Mouse (Mus musculus): Measurements from ENCODE around the gene Dffb. TPM values are rescaled to one million over a fixed set of nuclear protein-coding genes. Genes with fewer than 3 reads are reported as not detected.
A peak's percentile ranks its signal among the peaks of the same experiment; 100 is the strongest.

The Dffb gene
- polyA plus RNA-seq, 1 experiment from 2014 or later, result 11.7 TPM

- 42% methylated on average over 6 of the region's 6 CpGs for WGBS
- no peak for ATAC-seq (ENCODE audit: insufficient read depth, low FRiP score, low TSS enrichment)
- H3K27ac ChIP-seq (ENCODE audit: low read depth, low read length), result no peak overlapping the region
Measured at GRCm38 (mm10) chr4:153975768-153976167, 842 bp upstream of the Dffb start.

GRCm38 (mm10) chr4:153975292-153975662 is 351 bp upstream of the Dffb start:
- Histone ChIP-seq H3K4me2 (ENCODE audit: low read depth) (peak overlapping the region; percentile 94), H3K4me1 (ENCODE audit: control insufficient read depth, insufficient read depth, low read length) (peaks cover 8% of the 10 kb centered on the region), H3K27me3 (ENCODE audit: control insufficient read depth, insufficient read depth, low read length) (no peaks in the 10 kb centered on the region), H3K9ac (ENCODE audit: low read length) (peak overlapping the region; percentile 92), H3K9me3 (ENCODE audit: control insufficient read depth, low read length) (no peaks in the 10 kb centered on the region), H3K36me3 (ENCODE audit: control insufficient read depth, insufficient read depth, low read length) (0 out of 2 replicates have a peak, but pooled peaks cover 2% of the 10 kb centered on the region), H3K27ac (ENCODE audit: low read depth, low read length) (peak overlapping the region; percentile 72; the same call in 1 of the 2 replicates), H3K4me3 (ENCODE audit: low read depth, low read length) (peak overlapping the region; percentile 91)
- DNase-seq (ENCODE audit: low spot score) (no peak), ATAC-seq (ENCODE audit: insufficient read depth, low FRiP score, low TSS enrichment) (peak; percentile 75)
- 1% methylated on average over 33 of the region's 33 CpGs for WGBS

More at GRCm38 (mm10) chr4:153975768-153976167, 842 bp upstream of the Dffb start:
- no peak for DNase-seq (ENCODE audit: low spot score)
- Histone ChIP-seq H3K36me3 (ENCODE audit: control insufficient read depth, insufficient read depth, low read length) (0 out of 2 replicates have a peak, but pooled peaks cover 2% of the 10 kb centered on the region), H3K9me3 (ENCODE audit: control insufficient read depth, low read length) (no peaks in the 10 kb centered on the region), H3K4me3 (ENCODE audit: low read depth, low read length) (peak overlapping the region; percentile 91), H3K4me1 (ENCODE audit: control insufficient read depth, insufficient read depth, low read length) (peaks cover 8% of the 10 kb centered on the region), H3K9ac (ENCODE audit: low read length) (peak overlapping the region; percentile 92), H3K4me2 (ENCODE audit: low read depth) (peak overlapping the region; percentile 94), H3K27me3 (ENCODE audit: control insufficient read depth, insufficient read depth, low read length) (no peaks in the 10 kb centered on the region)

- Histone ChIP-seq H3K4me3 (ENCODE audit: low read depth, low read length) (no peak overlapping the region), H3K4me2 (ENCODE audit: low read depth) (no peak overlapping the region), H3K27me3 (ENCODE audit: control insufficient read depth, insufficient read depth, low read length) (no peaks in the 10 kb centered on the region), H3K4me1 (ENCODE audit: control insufficient read depth, insufficient read depth, low read length) (no peaks in the 10 kb centered on the region), H3K9me3 (ENCODE audit: control insufficient read depth, low read length) (no peaks in the 10 kb centered on the region), H3K9ac (ENCODE audit: low read length) (no peak overlapping the region), H3K27ac (ENCODE audit: low read depth, low read length) (no peak overlapping the region), H3K36me3 (ENCODE audit: control insufficient read depth, insufficient read depth, low read length) (no peaks in the 10 kb centered on the region; the same call in 1 of the 2 replicates)
- no peak for DNase-seq (ENCODE audit: low spot score)
- no peak for ATAC-seq (ENCODE audit: insufficient read depth, low FRiP score, low TSS enrichment)
- 92% methylated on average over 2 of the region's 2 CpGs for WGBS
Measured at GRCm38 (mm10) chr4:153968063-153968462, 6.9 kb downstream of the Dffb start.

GRCm38 (mm10) chr4:153967556-153967955 is 7.4 kb downstream of the Dffb start:
- no peak overlapping the region for H3K4me2 ChIP-seq (ENCODE audit: low read depth)
- H3K9me3 ChIP-seq (ENCODE audit: control insufficient read depth, low read length), result no peaks in the 10 kb centered on the region
- no peak for DNase-seq (ENCODE audit: low spot score)
- 87% methylated on average over 2 of the region's 2 CpGs for whole genome bisulfite sequencing
- H3K4me1 ChIP-seq (ENCODE audit: control insufficient read depth, insufficient read depth, low read length), result no peaks in the 10 kb centered on the region
- ATAC-seq (ENCODE audit: insufficient read depth, low FRiP score, low TSS enrichment), result no peak
- H3K4me3 ChIP-seq (ENCODE audit: low read depth, low read length), result no peak overlapping the region
- no peaks in the 10 kb centered on the region for H3K27me3 ChIP-seq (ENCODE audit: control insufficient read depth, insufficient read depth, low read length)
- H3K27ac ChIP-seq (ENCODE audit: low read depth, low read length), result no peak overlapping the region
- H3K9ac ChIP-seq (ENCODE audit: low read length), result no peak overlapping the region
- H3K36me3 ChIP-seq (ENCODE audit: control insufficient read depth, insufficient read depth, low read length), result no peaks in the 10 kb centered on the region; the same call in 1 of the 2 replicates

GRCm38 (mm10) chr4:153966651-153967050 is 8.3 kb downstream of the Dffb start:
- H3K27me3 ChIP-seq (ENCODE audit: control insufficient read depth, insufficient read depth, low read length), result no peaks in the 10 kb centered on the region
- no peak overlapping the region for H3K4me2 ChIP-seq (ENCODE audit: low read depth)
- no peak overlapping the region for H3K9ac ChIP-seq (ENCODE audit: low read length)
- peaks cover 3% of the 10 kb centered on the region for H3K36me3 ChIP-seq (ENCODE audit: control insufficient read depth, insufficient read depth, low read length)
- no peak for DNase-seq (ENCODE audit: low spot score)
- no peak overlapping the region for H3K4me3 ChIP-seq (ENCODE audit: low read depth, low read length)
- no peak for ATAC-seq (ENCODE audit: insufficient read depth, low FRiP score, low TSS enrichment)
- H3K27ac ChIP-seq (ENCODE audit: low read depth, low read length), result no peak overlapping the region
- 91% methylated on average over 5 of the region's 5 CpGs for WGBS
- no peaks in the 10 kb centered on the region for H3K4me1 ChIP-seq (ENCODE audit: control insufficient read depth, insufficient read depth, low read length)
- H3K9me3 ChIP-seq (ENCODE audit: control insufficient read depth, low read length), result no peaks in the 10 kb centered on the region

GRCm38 (mm10) chr4:153962631-153963030 is 12.3 kb downstream of the Dffb start:
- WGBS, result 90% methylated on average over 7 of the region's 7 CpGs
- H3K4me3 ChIP-seq (ENCODE audit: low read depth, low read length), result no peak overlapping the region
- ATAC-seq (ENCODE audit: insufficient read depth, low FRiP score, low TSS enrichment) (no peak), DNase-seq (ENCODE audit: low spot score) (no peak)
- H3K27me3 ChIP-seq (ENCODE audit: control insufficient read depth, insufficient read depth, low read length), result no peaks in the 10 kb centered on the region
- H3K36me3 ChIP-seq (ENCODE audit: control insufficient read depth, insufficient read depth, low read length), result peaks cover 12% of the 10 kb centered on the region
- no peak overlapping the region for H3K9ac ChIP-seq (ENCODE audit: low read length)
- H3K9me3 ChIP-seq (ENCODE audit: control insufficient read depth, low read length), result no peaks in the 10 kb centered on the region
- no peak overlapping the region for H3K27ac ChIP-seq (ENCODE audit: low read depth, low read length)
- H3K4me2 ChIP-seq (ENCODE audit: low read depth), result no peak overlapping the region
- peaks cover 7% of the 10 kb centered on the region; the same call in 1 of the 2 replicates for H3K4me1 ChIP-seq (ENCODE audit: control insufficient read depth, insufficient read depth, low read length)

- H3K4me3 ChIP-seq (ENCODE audit: low read depth, low read length), result peak overlapping the region; percentile 81
- no peaks in the 10 kb centered on the region for H3K9me3 ChIP-seq (ENCODE audit: control insufficient read depth, low read length)
- under 1% methylated on average over 37 of the region's 37 CpGs for WGBS
- ATAC-seq (ENCODE audit: insufficient read depth, low FRiP score, low TSS enrichment) (peak; percentile 62), DNase-seq (ENCODE audit: low spot score) (no peak)
- H3K4me2 ChIP-seq (ENCODE audit: low read depth), result peak overlapping the region; percentile 82
- peak overlapping the region; percentile 85 for H3K27ac ChIP-seq (ENCODE audit: low read depth, low read length)
- peaks cover 12% of the 10 kb centered on the region for H3K36me3 ChIP-seq (ENCODE audit: control insufficient read depth, insufficient read depth, low read length)
- peak overlapping the region; percentile 92 for H3K9ac ChIP-seq (ENCODE audit: low read length)
- H3K27me3 ChIP-seq (ENCODE audit: control insufficient read depth, insufficient read depth, low read length), result no peaks in the 10 kb centered on the region
- H3K4me1 ChIP-seq (ENCODE audit: control insufficient read depth, insufficient read depth, low read length), result peaks cover 7% of the 10 kb centered on the region; the same call in 1 of the 2 replicates
Measured at GRCm38 (mm10) chr4:153957444-153958250, 17.3 kb downstream of the Dffb start.

GRCm38 (mm10) chr4:153956569-153957405 is 18.1 kb downstream of the Dffb start, which contains the start of gene A430005L14Rik:
Gene A430005L14Rik (plus strand): TSS chr4:153957237.
- Histone ChIP-seq H3K4me2 (ENCODE audit: low read depth) (peak within 1 kb of the TSS; percentile 82), H3K9ac (ENCODE audit: low read length) (peak within 1 kb of the TSS; percentile 92), H3K27ac (ENCODE audit: low read depth, low read length) (peak within 1 kb of the TSS; percentile 85), H3K4me1 (ENCODE audit: control insufficient read depth, insufficient read depth, low read length) (peaks cover 7% of the 10 kb centered on the region; the same call in 1 of the 2 replicates), H3K9me3 (ENCODE audit: control insufficient read depth, low read length) (no peaks in the 10 kb centered on the region), H3K27me3 (ENCODE audit: control insufficient read depth, insufficient read depth, low read length) (no peaks in the 10 kb centered on the region), H3K4me3 (ENCODE audit: low read depth, low read length) (peak within 1 kb of the TSS; percentile 81), H3K36me3 (ENCODE audit: control insufficient read depth, insufficient read depth, low read length) (peaks cover 9% of the 10 kb centered on the region; the same call in 1 of the 2 replicates)
- 2% methylated on average over 60 of the region's 67 CpGs for WGBS
- ATAC-seq (ENCODE audit: insufficient read depth, low FRiP score, low TSS enrichment) (peak; percentile 97), DNase-seq (ENCODE audit: low spot score) (peak; percentile 98)

Measured in neural tube, embryonic 11.5 days (tissue).